9 mouse cellular contexts compared by ENCODE assay signal in genomic region chr10:80747410-80747809, GRCm38 (mm10). TPM values are rescaled to one million over a fixed set of nuclear protein-coding genes. Genes with fewer than 3 reads are reported as not detected.
DNase-seq lines count a peak whose midpoint lies in the region; ATAC-seq and TF ChIP-seq lines count a peak whose summit lies in the region.
"Had no signal": no experiment of that assay in that cellular context is flagged by ENCODE, and none has a peak within 500 bp of the region (broad histone marks: within the 10 kb centered on the region; RNA-seq: fewer than 3 reads in every experiment).

No protein-coding gene starts in this region.

- H3K27me3 ChIP-seq in kidney, embryonic 15.5 days = no peaks in the 10 kb centered on the region
- no peaks in the 10 kb centered on the region for H3K27me3 ChIP-seq in forebrain, embryonic 15.5 days
- H3K27me3 ChIP-seq in limb, embryonic 14.5 days (ENCODE audit: control insufficient read depth, insufficient read depth, low read length) = no peaks in the 10 kb centered on the region
- H3K27me3 ChIP-seq: embryonic facial prominence, embryonic 13.5 days had no signal

- no peak overlapping the region for H3K9ac ChIP-seq in kidney, embryonic 15.5 days
- no peak overlapping the region for H3K9ac ChIP-seq in forebrain, embryonic 15.5 days (replicated peaks)
- H3K9ac ChIP-seq in limb, embryonic 14.5 days (ENCODE audit: low read depth, low read length, severe bottlenecking) = no peak overlapping the region
- H3K9ac ChIP-seq: embryonic facial prominence, embryonic 13.5 days had no signal

- no peaks in the 10 kb centered on the region for H3K36me3 ChIP-seq in kidney, embryonic 15.5 days
- H3K36me3 ChIP-seq in forebrain, embryonic 15.5 days = no peaks in the 10 kb centered on the region
- H3K36me3 ChIP-seq in limb, embryonic 14.5 days (ENCODE audit: control insufficient read depth, insufficient read depth, low read length) = no peaks in the 10 kb centered on the region
- H3K36me3 ChIP-seq: embryonic facial prominence, embryonic 13.5 days had no signal

- H3K4me3 ChIP-seq in kidney, embryonic 15.5 days (replicated peaks) = no peak overlapping the region
- no peak overlapping the region for H3K4me3 ChIP-seq in forebrain, embryonic 15.5 days
- H3K4me3 ChIP-seq in limb, embryonic 14.5 days (replicated peaks; ENCODE audit: low read length) = no peak overlapping the region
- H3K4me3 ChIP-seq: embryonic facial prominence, embryonic 13.5 days had no signal

- peak; percentile 78 for DNase-seq in kidney, adult 18-20 months
- peak; percentile 89 for DNase-seq in brain, embryonic 14.5 days (ENCODE audit: low read depth)
- peak; percentile 86 for DNase-seq in induced T-regulatory cell, adult 2 months (ENCODE audit: low read depth)
- peak; percentile 70 for DNase-seq in limb, embryonic 14.5 days (ENCODE audit: low spot score)
- DNase-seq in ovary, adult 18-20 months (ENCODE audit: low spot score) = peak; percentile 51
- DNase-seq in thymus, adult 18-20 months = peak; percentile 44 to 46

- no peak for ATAC-seq in kidney, embryonic 15.5 days (replicated peaks; ENCODE audit: low FRiP score)
- ATAC-seq in forebrain, embryonic 15.5 days (replicated peaks) = 0 out of 2 replicates have a peak, but pooled peaks have one; percentile 27
- ATAC-seq in limb, embryonic 14.5 days (ENCODE audit: low FRiP score, low read depth) = peak; percentile 27; the same call in 1 of the 2 replicates

- 20% methylated on average over 3 of the region's 3 CpGs for WGBS in kidney, embryonic 15.5 days
- WGBS in forebrain, embryonic 15.5 days = 11% methylated on average over 3 of the region's 3 CpGs
- WGBS in limb, embryonic 14.5 days = 12% methylated on average over 3 of the region's 3 CpGs

- no peak for TF ChIP-seq POLR2A in brain, embryonic 14.5 days (IDR thresholded peaks at IDR 0.05; ENCODE audit: borderline replicate concordance, extremely low read depth, insufficient read depth, insufficient read length, poor library complexity, severe bottlenecking)
- no peak for TF ChIP-seq POLR2A in limb, embryonic 14.5 days (IDR thresholded peaks at IDR 0.05; ENCODE audit: borderline replicate concordance, extremely low read depth, insufficient read depth, insufficient read length)

- peaks cover 27% of the 10 kb centered on the region for H3K4me1 ChIP-seq in kidney, embryonic 15.5 days
- peaks cover 16% of the 10 kb centered on the region for H3K4me1 ChIP-seq in forebrain, embryonic 15.5 days
- peaks cover 3% of the 10 kb centered on the region; the same call in 1 of the 2 replicates for H3K4me1 ChIP-seq in limb, embryonic 14.5 days (ENCODE audit: control insufficient read depth, insufficient read depth, low read length)

- TF ChIP-seq CTCF in brain, embryonic 14.5 days (IDR thresholded peaks at IDR 0.05; ENCODE audit: borderline replicate concordance, extremely low read depth, insufficient read depth, insufficient read length) = peak; percentile 98

- no peak overlapping the region for H3K27ac ChIP-seq in kidney, embryonic 15.5 days
- H3K27ac ChIP-seq in forebrain, embryonic 15.5 days (replicated peaks) = no peak overlapping the region
- no peak overlapping the region for H3K27ac ChIP-seq in limb, embryonic 14.5 days (replicated peaks; ENCODE audit: low read depth, low read length)
- H3K27ac ChIP-seq: embryonic facial prominence, embryonic 13.5 days had no signal

- H3K9me3 ChIP-seq in kidney, embryonic 15.5 days (replicated peaks) = no peaks in the 10 kb centered on the region
- no peaks in the 10 kb centered on the region for H3K9me3 ChIP-seq in forebrain, embryonic 15.5 days
- no peaks in the 10 kb centered on the region for H3K9me3 ChIP-seq in limb, embryonic 14.5 days (ENCODE audit: control insufficient read depth, low read length)
- H3K9me3 ChIP-seq: embryonic facial prominence, embryonic 13.5 days had no signal

- no peak overlapping the region for H3K4me2 ChIP-seq in kidney, embryonic 15.5 days
- H3K4me2 ChIP-seq in forebrain, embryonic 15.5 days (replicated peaks) = no peak overlapping the region
- H3K4me2 ChIP-seq in limb, embryonic 14.5 days (replicated peaks; ENCODE audit: low read depth, low read length, severe bottlenecking) = no peak overlapping the region
- H3K4me2 ChIP-seq: embryonic facial prominence, embryonic 13.5 days had no signal

RNA-seq across cellular contexts. Expression of gene Ap3d1, which starts 5.3 kb away (rescaled TPM):
- 68.1 and 70.9 TPM in 2 replicates for polyA plus RNA-seq in kidney, embryonic 15.5 days (2015; fragmentation: Nextera tagmentation; extraction: Ambion mirVana)
- 155 and 176 TPM in 2 replicates for polyA plus RNA-seq in brain, embryonic 14.5 days (2012; rRNA removed)
- polyA plus RNA-seq in forebrain, embryonic 15.5 days (2015; fragmentation: Nextera tagmentation; extraction: Ambion mirVana) = 98.9 and 103 TPM in 2 replicates
- polyA plus RNA-seq in limb, embryonic 14.5 days (2012; rRNA removed) = 123 and 150 TPM in 2 replicates
- 75.1 and 82.9 TPM in 2 replicates for polyA plus RNA-seq in limb, embryonic 14.5 days (2014; fragmentation: Nextera tagmentation; extraction: Ambion mirVana)

RNA-seq across cellular contexts. Expression of gene Dot1l, which starts 7.6 kb away (rescaled TPM):
- 17.3 and 21.8 TPM in 2 replicates for polyA plus RNA-seq in kidney, embryonic 15.5 days (2015; fragmentation: Nextera tagmentation; extraction: Ambion mirVana)
- polyA plus RNA-seq in brain, embryonic 14.5 days (2012; rRNA removed) = 36.1 and 77.6 TPM in 2 replicates
- 22.0 and 23.1 TPM in 2 replicates for polyA plus RNA-seq in forebrain, embryonic 15.5 days (2015; fragmentation: Nextera tagmentation; extraction: Ambion mirVana)
- polyA plus RNA-seq in limb, embryonic 14.5 days (2012; rRNA removed) = 55.1 and 72.2 TPM in 2 replicates
- polyA plus RNA-seq in limb, embryonic 14.5 days (2014; fragmentation: Nextera tagmentation; extraction: Ambion mirVana) = 22.7 and 25.6 TPM in 2 replicates

RNA-seq across cellular contexts. Expression of gene Izumo4, which starts 45.4 kb away (rescaled TPM):
- 22.8 and 26.2 TPM in 2 replicates for polyA plus RNA-seq in kidney, embryonic 15.5 days (2015; fragmentation: Nextera tagmentation; extraction: Ambion mirVana)
- polyA plus RNA-seq in brain, embryonic 14.5 days (2012; rRNA removed) = 47.6 and 70.2 TPM in 2 replicates
- polyA plus RNA-seq in forebrain, embryonic 15.5 days (2015; fragmentation: Nextera tagmentation; extraction: Ambion mirVana) = 33.4 and 35.2 TPM in 2 replicates
- 64.5 and 66.1 TPM in 2 replicates for polyA plus RNA-seq in limb, embryonic 14.5 days (2012; rRNA removed)
- polyA plus RNA-seq in limb, embryonic 14.5 days (2014; fragmentation: Nextera tagmentation; extraction: Ambion mirVana) = 14.4 and 15.9 TPM in 2 replicates

RNA-seq across cellular contexts. Expression of gene Mob3a, which starts 45.6 kb away (rescaled TPM):
- 37.7 and 41.5 TPM in 2 replicates for polyA plus RNA-seq in kidney, embryonic 15.5 days (2015; fragmentation: Nextera tagmentation; extraction: Ambion mirVana)
- 36.9 and 47.3 TPM in 2 replicates for polyA plus RNA-seq in brain, embryonic 14.5 days (2012; rRNA removed)
- 52.6 and 55.1 TPM in 2 replicates for polyA plus RNA-seq in forebrain, embryonic 15.5 days (2015; fragmentation: Nextera tagmentation; extraction: Ambion mirVana)
- 33.7 and 42.7 TPM in 2 replicates for polyA plus RNA-seq in limb, embryonic 14.5 days (2012; rRNA removed)
- 35.9 and 36.5 TPM in 2 replicates for polyA plus RNA-seq in limb, embryonic 14.5 days (2014; fragmentation: Nextera tagmentation; extraction: Ambion mirVana)

RNA-seq across cellular contexts. Expression of gene Sf3a2, which starts 50.6 kb away (rescaled TPM):
- polyA plus RNA-seq in kidney, embryonic 15.5 days (2015; fragmentation: Nextera tagmentation; extraction: Ambion mirVana) = 78.2 and 92.6 TPM in 2 replicates
- 76.3 and 77.0 TPM in 2 replicates for polyA plus RNA-seq in brain, embryonic 14.5 days (2012; rRNA removed)
- 60.2 and 62.6 TPM in 2 replicates for polyA plus RNA-seq in forebrain, embryonic 15.5 days (2015; fragmentation: Nextera tagmentation; extraction: Ambion mirVana)
- 78.0 and 102 TPM in 2 replicates for polyA plus RNA-seq in limb, embryonic 14.5 days (2012; rRNA removed)
- 80.6 and 87.6 TPM in 2 replicates for polyA plus RNA-seq in limb, embryonic 14.5 days (2014; fragmentation: Nextera tagmentation; extraction: Ambion mirVana)
